Mouse (Mus musculus) heart, embryonic 11.5 days (tissue): ENCODE measurements around the gene Gm5346. TPM values are rescaled to one million over a fixed set of nuclear protein-coding genes. Genes with fewer than 3 reads are reported as not detected.
"Not testable (repeated sequence)": the region's sequence is repeated elsewhere in the genome, so short reads cannot be mapped to it uniquely, and the experiment has no call there.

Experiments used
- ATAC-seq: fragments of 200-750 bp; cut with Nextera tagmentation; replicated peaks from 2 replicates; pipeline ENCODE4 v1.8.0; 2017; ENCODE audit warnings: moderate library complexity; ENCODE audit not compliant: insufficient number of reproducible peaks, low FRiP score, low TSS enrichment
- H3K27ac ChIP-seq: fragments of 300-500 bp; sonication (generic); 2 replicates; pipeline ENCODE4 v1.5.1; 2014; ENCODE audit warnings: mild to moderate bottlenecking, low read depth, low read length
- H3K27me3 ChIP-seq: fragments of 300-500 bp; sonication (generic); 2 replicates; pipeline ENCODE4 v1.6.1; 2014; ENCODE audit warnings: mild to moderate bottlenecking, low read length, mixed read lengths; ENCODE audit not compliant: control insufficient read depth, insufficient read depth
- H3K36me3 ChIP-seq: fragments of 300-500 bp; sonication (generic); 2 replicates; pipeline ENCODE4 v1.6.1; 2014; ENCODE audit warnings: mild to moderate bottlenecking, low read length, moderate library complexity, mixed read lengths; ENCODE audit not compliant: control insufficient read depth, insufficient read depth
- H3K4me1 ChIP-seq: fragments of 300-500 bp; sonication (generic); 2 replicates; pipeline ENCODE4 v1.6.1; 2014; ENCODE audit warnings: low read length; ENCODE audit not compliant: control insufficient read depth, insufficient read depth
- H3K4me2 ChIP-seq: fragments of 300-500 bp; sonication (generic); 2 replicates; pipeline ENCODE4 v1.6.1; 2014; ENCODE audit warnings: mild to moderate bottlenecking, moderate library complexity
- H3K4me3 ChIP-seq: fragments of 300-500 bp; sonication (generic); 2 replicates; pipeline ENCODE4 v1.5.1; 2014; ENCODE audit warnings: low read depth, low read length
- H3K9ac ChIP-seq: fragments of 300-500 bp; sonication (generic); 2 replicates; pipeline ENCODE4 v1.6.1; 2014; ENCODE audit warnings: mild to moderate bottlenecking, low read depth, low read length, moderate library complexity
- H3K9me3 ChIP-seq: fragments of 300-500 bp; sonication (generic); replicated peaks from 2 replicates; pipeline ENCODE4 v1.6.1; 2016; ENCODE audit warnings: low read length; ENCODE audit not compliant: control insufficient read depth
- WGBS: fragments of 180-500 bp; shearing (Covaris S2); extraction: QIAGEN DNeasy Blood & Tissue Kit; methylation state at CpG from one replicate; pipeline ENCODE4 v1.1.7; 2014; ENCODE audit not compliant: insufficient replicate concordance; 5-methylcytosine and 5-hydroxymethylcytosine counted together
- polyA plus RNA-seq: library from polyadenylated mRNA; unstranded; fragments of >200 nt; fragmentation: Nextera tagmentation; extraction: Ambion mirVana; gene quantifications from 2 replicates; pipeline ENCODE4 v1.2.1, GENCODE M21; 2014

Gm5346 gene
- polyA plus RNA-seq: not detected in 2 replicates

- no peak for ATAC-seq
- Histone ChIP-seq H3K27me3 (no peaks in the 10 kb centered on the region), H3K27ac (no peak within 1 kb of the TSS), H3K4me3 (no peak within 1 kb of the TSS), H3K36me3 (no peaks in the 10 kb centered on the region), H3K9ac (no peak within 1 kb of the TSS), H3K4me2 (no peak within 1 kb of the TSS), H3K9me3 (no peaks in the 10 kb centered on the region), H3K4me1 (no peaks in the 10 kb centered on the region)
- WGBS: 84% methylated on average over 3 of the region's 3 CpGs
These were observed at the start of gene Gm5346 for GRCm38 (mm10) chr8:43627176-43627575. TSS of gene Gm5346 (minus strand) at chr8:43627276.

- H3K4me1 ChIP-seq: no peaks in the 10 kb centered on the region
- 87% methylated on average over 1 of the region's 1 CpGs for WGBS
These were observed 11.0 kb downstream of the Gm5346 start for GRCm38 (mm10) chr8:43616046-43616445.

GRCm38 (mm10) chr8:43603657-43604056, 23.4 kb downstream of the Gm5346 start:
- H3K4me2 ChIP-seq, H3K27ac ChIP-seq, ATAC-seq, H3K9ac ChIP-seq, H3K4me1 ChIP-seq, H3K4me3 ChIP-seq, H3K36me3 ChIP-seq, H3K9me3 ChIP-seq, H3K27me3 ChIP-seq: not testable (repeated sequence)
- 73% methylated on average over 13 of the region's 13 CpGs for WGBS

More at GRCm38 (mm10) chr8:43616046-43616445, 11.0 kb downstream of the Gm5346 start:
- H3K9me3 ChIP-seq: no peaks in the 10 kb centered on the region
- no peaks in the 10 kb centered on the region for H3K36me3 ChIP-seq
- ATAC-seq: no peak
- no peak overlapping the region for H3K4me3 ChIP-seq
- H3K9ac ChIP-seq: no peak overlapping the region
- no peak overlapping the region for H3K4me2 ChIP-seq
- no peak overlapping the region for H3K27ac ChIP-seq
- no peaks in the 10 kb centered on the region for H3K27me3 ChIP-seq

GRCm38 (mm10) chr8:43603166-43603565, 23.9 kb downstream of the Gm5346 start:
- H3K4me2 ChIP-seq, H3K27ac ChIP-seq, H3K4me3 ChIP-seq, H3K4me1 ChIP-seq, H3K9ac ChIP-seq, H3K9me3 ChIP-seq, H3K36me3 ChIP-seq, ATAC-seq, H3K27me3 ChIP-seq: not testable (repeated sequence)
- WGBS: 86% methylated on average over 15 of the region's 15 CpGs

GRCm38 (mm10) chr8:43576607-43577006, 50.5 kb downstream of the Gm5346 start, which contains the start of gene Adam26a:
TSS of gene Adam26a (minus strand) at chr8:43576707.
- WGBS: 78% methylated on average over 2 of the region's 2 CpGs
- ATAC-seq, H3K4me2 ChIP-seq, H3K9ac ChIP-seq, H3K4me1 ChIP-seq, H3K27ac ChIP-seq, H3K9me3 ChIP-seq, H3K27me3 ChIP-seq, H3K4me3 ChIP-seq, H3K36me3 ChIP-seq: not testable (repeated sequence)

Other genes starting within 250 kb of the Gm5346 start
- gene Adam26b, start 99.2 kb downstream of the Gm5346 start, polyA plus RNA-seq: not detected in 2 replicates
- gene Adam26a, start 50.6 kb downstream of the Gm5346 start, polyA plus RNA-seq: not detected in 2 replicates
- gene Adam34, start 82.8 kb upstream of the Gm5346 start, polyA plus RNA-seq: not detected in 2 replicates